Mouse (Mus musculus) kidney, adult 2 months (tissue): ENCODE measurements around the gene Nans.

Experiments used
- CTCF ChIP-seq: fragments of 200-500 bp; conservative IDR thresholded peaks from 2 replicates; pipeline ENCODE4 v1.5.1; 2011; ENCODE audit warnings: low read depth, mild to moderate bottlenecking, control low read depth, low read length, moderate library complexity, mixed read lengths; ENCODE audit not compliant: insufficient read depth, insufficient read length
- POLR2A ChIP-seq: fragments of 200-500 bp; IDR thresholded peaks from one replicate; pipeline ENCODE4 v1.6.1; 2011; ENCODE audit warnings: low read depth, low read length, control low read depth

DNA sequence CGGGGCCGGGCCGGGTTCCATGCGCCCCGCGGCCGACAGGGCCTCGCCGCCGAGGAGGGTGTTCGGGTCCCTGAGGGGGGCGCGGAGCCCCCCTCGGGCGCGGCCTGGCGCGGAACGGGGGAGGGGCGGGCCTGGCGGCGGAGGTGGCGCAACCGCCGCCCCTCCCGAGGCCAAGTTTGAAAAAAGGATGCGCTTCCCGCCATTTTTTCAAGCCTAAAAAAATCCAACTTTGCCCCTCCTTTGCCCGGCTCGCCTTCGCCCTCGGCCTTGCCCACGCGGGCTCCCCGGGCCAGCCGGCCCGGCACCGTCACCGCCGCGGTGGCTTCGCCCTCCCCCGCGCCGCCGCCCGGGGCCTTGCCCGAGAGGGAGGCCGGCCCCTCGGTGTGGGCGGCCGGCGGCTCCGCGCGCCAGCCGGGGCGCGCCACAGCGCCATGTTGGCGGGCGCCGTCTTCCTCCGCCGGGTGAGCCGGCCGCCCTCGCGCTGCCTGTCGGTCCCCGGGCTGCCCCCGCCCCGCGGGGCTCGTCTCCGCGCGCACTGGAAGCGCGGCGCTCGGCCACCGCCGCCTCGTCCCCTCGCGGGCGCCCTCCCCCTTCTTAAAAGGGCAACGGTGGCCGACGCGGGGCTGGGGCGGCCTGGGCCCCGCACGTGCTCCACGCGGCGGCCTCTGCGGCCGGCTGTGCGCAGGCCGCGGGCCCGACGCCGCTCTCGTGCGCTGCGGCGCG lies 37.1 kb upstream of the Nans start:
- no peak for TF ChIP-seq POLR2A
- no peak for TF ChIP-seq CTCF
